Mouse (Mus musculus) E14TG2a.4 (cell line): ENCODE results near the gene Mars.

Source experiments
- CTCF ChIP-seq: conservative IDR thresholded peaks from 2 replicates; pipeline ENCODE4 v1.5.1; 2014; ENCODE audit warnings: low read length
- POU5F1 ChIP-seq: IDR thresholded peaks from 2 replicates; pipeline ENCODE4 v1.6.1; 2014; ENCODE audit warnings: low read length, borderline replicate concordance

GRCm38 (mm10) chr10:127286194-127286593 is 25.4 kb downstream of the Mars start:
- TF ChIP-seq CTCF (no peak), POU5F1 (no peak)
